Mouse (Mus musculus): ENCODE results near the gene Gipr.
"Not testable (repeated sequence)": the region's sequence is repeated elsewhere in the genome, so short reads cannot be mapped to it uniquely, and the experiment has no call there.

Gene Gipr

GRCm38 (mm10) chr7:19178035-19178434 lies 12.1 kb upstream of the Gipr start:
- DNase-seq = no peak

- no peak for DNase-seq
These were observed 11.3 kb upstream of the Gipr start for GRCm38 (mm10) chr7:19177216-19177615.

GRCm38 (mm10) chr7:19176516-19176947 lies 10.6 kb upstream of the Gipr start:
- DNase-seq = peak; percentile 38

- DNase-seq = peak; percentile 69
These were observed 10.0 kb upstream of the Gipr start, which contains the start of gene Eml2 for GRCm38 (mm10) chr7:19175708-19176515. TSS of gene Eml2 (plus strand) at chr7:19176421.

GRCm38 (mm10) chr7:19172874-19173273 lies 6.9 kb upstream of the Gipr start:
- DNase-seq = peak; percentile 96

GRCm38 (mm10) chr7:19171831-19172230 lies 5.9 kb upstream of the Gipr start:
- DNase-seq = no peak

GRCm38 (mm10) chr7:19170142-19170541 lies 4.2 kb upstream of the Gipr start:
- DNase-seq = peak; percentile 62

GRCm38 (mm10) chr7:19169506-19169905 lies 3.6 kb upstream of the Gipr start:
- DNase-seq = no peak

- DNase-seq = no peak
These were observed 1.1 kb upstream of the Gipr start for GRCm38 (mm10) chr7:19166990-19167389.

GRCm38 (mm10) chr7:19164978-19165377 lies 949 bp downstream of the Gipr start:
- peak; percentile 41 for DNase-seq

- DNase-seq = peak; percentile 62
These were observed 1.7 kb downstream of the Gipr start for GRCm38 (mm10) chr7:19164189-19164588.

GRCm38 (mm10) chr7:19163752-19164151 lies 2.2 kb downstream of the Gipr start:
- DNase-seq = no peak

- DNase-seq = no peak
These were observed 3.0 kb downstream of the Gipr start for GRCm38 (mm10) chr7:19162928-19163327.

GRCm38 (mm10) chr7:19160115-19160514 lies 5.8 kb downstream of the Gipr start:
- peak; percentile 70 for DNase-seq

- no peak for DNase-seq
These were observed 6.5 kb downstream of the Gipr start for GRCm38 (mm10) chr7:19159411-19159810.

- no peak for DNase-seq
These were observed 7.3 kb downstream of the Gipr start for GRCm38 (mm10) chr7:19158601-19159000.

GRCm38 (mm10) chr7:19157160-19157800 lies 8.6 kb downstream of the Gipr start:
- DNase-seq = peak; percentile 94

- DNase-seq = peak; percentile 44
These were observed 10.0 kb downstream of the Gipr start for GRCm38 (mm10) chr7:19155825-19156475.

- no peak for DNase-seq
These were observed 11.1 kb downstream of the Gipr start for GRCm38 (mm10) chr7:19154796-19155195.

GRCm38 (mm10) chr7:19151121-19151520 lies 14.8 kb downstream of the Gipr start:
- DNase-seq = not testable (repeated sequence)

- peak; percentile 100 for DNase-seq
These were observed 16.3 kb downstream of the Gipr start, which contains the start of gene Snrpd2 for GRCm38 (mm10) chr7:19149626-19150025. TSS of gene Snrpd2 (plus strand) at chr7:19149722.

GRCm38 (mm10) chr7:19148875-19149541 lies 16.9 kb downstream of the Gipr start, which contains the start of gene Qpctl:
TSS of gene Qpctl (minus strand) at chr7:19149291.
- DNase-seq = peak; percentile 99

All from kidney, postnatal 10 days (tissue).